Comparison of ENCODE assay signal across 22 mouse cellular contexts in genomic region chr4:128442791-128443190, GRCm38 (mm10).
DNase-seq lines count a peak whose midpoint lies in the region; ATAC-seq and TF ChIP-seq lines count a peak whose summit lies in the region.
"Had no signal": no experiment of that assay in that cellular context is flagged by ENCODE, and none has a peak within 500 bp of the region (broad histone marks: within the 10 kb centered on the region; RNA-seq: fewer than 3 reads in every experiment).

No protein-coding gene starts in this region.

- no peak overlapping the region for H3K9ac ChIP-seq in forebrain, embryonic 15.5 days (replicated peaks)
- H3K9ac ChIP-seq in forebrain, postnatal 0 days, result no peak overlapping the region
- H3K9ac ChIP-seq: heart, embryonic 12.5 days; heart, embryonic 15.5 days; hindbrain, embryonic 13.5 days; intestine, embryonic 15.5 days had no signal

- 67% methylated on average over 8 of the region's 8 CpGs for WGBS in cerebellum, adult 2 months
- 68% methylated on average over 8 of the region's 8 CpGs for WGBS in forebrain, embryonic 15.5 days
- 89% methylated on average over 8 of the region's 8 CpGs for WGBS in forebrain, embryonic 10.5 days
- 59% methylated on average over 8 of the region's 8 CpGs for WGBS in forebrain, postnatal 0 days

- no peaks in the 10 kb centered on the region for H3K36me3 ChIP-seq in forebrain, embryonic 15.5 days
- no peaks in the 10 kb centered on the region for H3K36me3 ChIP-seq in forebrain, embryonic 10.5 days (replicated peaks)
- H3K36me3 ChIP-seq in forebrain, postnatal 0 days (ENCODE audit: insufficient read depth), result peaks cover 3% of the 10 kb centered on the region; the same call in 1 of the 2 replicates
- H3K36me3 ChIP-seq: heart, embryonic 12.5 days; heart, embryonic 15.5 days; hindbrain, embryonic 10.5 days; intestine, embryonic 15.5 days had no signal

- TF ChIP-seq POLR2A in cerebellum, adult 2 months (IDR thresholded peaks at IDR 0.05; ENCODE audit: borderline replicate concordance, insufficient read depth, low read length), result no peak

- no peaks in the 10 kb centered on the region for H3K9me3 ChIP-seq in forebrain, embryonic 15.5 days
- no peaks in the 10 kb centered on the region for H3K9me3 ChIP-seq in forebrain, embryonic 10.5 days
- H3K9me3 ChIP-seq in forebrain, postnatal 0 days (ENCODE audit: low read length), result no peaks in the 10 kb centered on the region
- H3K9me3 ChIP-seq: heart, embryonic 12.5 days; heart, embryonic 15.5 days; hindbrain, embryonic 10.5 days; hindbrain, embryonic 13.5 days; intestine, embryonic 15.5 days had no signal

- H3K4me3 ChIP-seq in cerebellum, adult 2 months (replicated peaks; ENCODE audit: insufficient read depth, low read depth, low read length), result no peak overlapping the region
- no peak overlapping the region for H3K4me3 ChIP-seq in forebrain, embryonic 15.5 days
- H3K4me3 ChIP-seq in forebrain, embryonic 10.5 days, result no peak overlapping the region
- H3K4me3 ChIP-seq in forebrain, postnatal 0 days (ENCODE audit: low read depth, low read length), result no peak overlapping the region
- H3K4me3 ChIP-seq: heart, embryonic 12.5 days; heart, embryonic 15.5 days; hindbrain, embryonic 10.5 days; hindbrain, embryonic 13.5 days; intestine, embryonic 15.5 days had no signal

- TF ChIP-seq CTCF in cerebellum, adult 2 months (IDR thresholded peaks at IDR 0.05; ENCODE audit: borderline replicate concordance, insufficient read depth, low read depth, low read length), result no peak
- TF ChIP-seq CTCF in forebrain, postnatal 0 days (IDR thresholded peaks at IDR 0.05; ENCODE audit: low read depth), result no peak

- H3K27me3 ChIP-seq in cerebellum, adult 2 months (ENCODE audit: control insufficient read depth, insufficient read depth, low read length), result no peaks in the 10 kb centered on the region
- no peaks in the 10 kb centered on the region for H3K27me3 ChIP-seq in forebrain, embryonic 15.5 days
- H3K27me3 ChIP-seq in forebrain, embryonic 10.5 days (ENCODE audit: poor library complexity, severe bottlenecking), result no peaks in the 10 kb centered on the region
- H3K27me3 ChIP-seq in forebrain, postnatal 0 days (ENCODE audit: insufficient read depth, low read length), result no peaks in the 10 kb centered on the region
- H3K27me3 ChIP-seq: heart, embryonic 15.5 days; hindbrain, embryonic 13.5 days; intestine, embryonic 15.5 days had no signal

- no peak overlapping the region for H3K4me2 ChIP-seq in forebrain, embryonic 15.5 days (replicated peaks)
- H3K4me2 ChIP-seq in forebrain, postnatal 0 days (ENCODE audit: low read depth), result no peak overlapping the region
- H3K4me2 ChIP-seq: heart, embryonic 12.5 days; heart, embryonic 15.5 days; hindbrain, embryonic 13.5 days; intestine, embryonic 15.5 days had no signal

- no peaks in the 10 kb centered on the region for H3K4me1 ChIP-seq in cerebellum, adult 2 months (ENCODE audit: control insufficient read depth, insufficient read depth, low read length)
- H3K4me1 ChIP-seq in forebrain, embryonic 15.5 days, result peaks cover 38% of the 10 kb centered on the region
- 0 out of 2 replicates have a peak, but pooled peaks cover 3% of the 10 kb centered on the region for H3K4me1 ChIP-seq in forebrain, embryonic 10.5 days
- peaks cover 8% of the 10 kb centered on the region; the same call in 1 of the 2 replicates for H3K4me1 ChIP-seq in forebrain, postnatal 0 days (ENCODE audit: insufficient read depth)
- H3K4me1 ChIP-seq: heart, embryonic 15.5 days; intestine, embryonic 15.5 days had no signal

- peak; percentile 71 for ATAC-seq in forebrain, embryonic 15.5 days (replicated peaks)
- peak; percentile 60; the same call in 1 of the 2 replicates for ATAC-seq in forebrain, postnatal 0 days
- ATAC-seq: activated CD4-positive, CD25-positive, alpha-beta regulatory T cell, adult 4 months; hindbrain, embryonic 16.5 days; intestine, embryonic 15.5 days had no signal

- DNase-seq in cerebellum, postnatal 10 days, result peak; percentile 59 to 64
- no peak for DNase-seq in cerebellum, adult 2 months
- DNase-seq in forebrain, embryonic 10.5 days (ENCODE audit: extremely low spot score, low spot score), result no peak
- DNase-seq in brain, adult 2 months (ENCODE audit: low read depth, low spot score), result peak; percentile 59
- peak; percentile 59 for DNase-seq in forebrain, postnatal 0 days
- no peak for DNase-seq in right cerebral cortex, postnatal 10 days (ENCODE audit: low spot score in 2 of 2)
- DNase-seq: adrenal gland, adult 8-10 months; adrenal gland, postnatal 25 days; cerebellum, adult 11 months; cerebellum, adult 8-10 months; gastrocnemius, postnatal 25 days; heart, adult 18-20 months; heart, postnatal 10 days; heart, postnatal 36 days had no signal

- H3K27ac ChIP-seq in cerebellum, adult 2 months (ENCODE audit: insufficient read depth, low read length), result no peak overlapping the region
- H3K27ac ChIP-seq in forebrain, embryonic 15.5 days (replicated peaks), result peak overlapping the region; percentile 62
- H3K27ac ChIP-seq in forebrain, embryonic 10.5 days, result no peak overlapping the region
- 0 out of 2 replicates have a peak overlapping the region, but pooled peaks have one; percentile 5 for H3K27ac ChIP-seq in forebrain, postnatal 0 days (ENCODE audit: low read depth, low read length)
- H3K27ac ChIP-seq: heart, embryonic 15.5 days; hindbrain, embryonic 10.5 days; hindbrain, embryonic 13.5 days; intestine, embryonic 15.5 days had no signal

Comparison
In these comparisons a context has a peak if more than half of its experiments do, and no peak if none do; other contexts are left out.
1. DNase-seq: peak in cerebellum, postnatal 10 days (2 of 2), brain, adult 2 months (single experiment) and forebrain, postnatal 0 days (single experiment); none in cerebellum, adult 2 months (0 of 2), forebrain, embryonic 10.5 days (single experiment) and right cerebral cortex, postnatal 10 days (0 of 2).
2. H3K27ac ChIP-seq: peak in forebrain, embryonic 15.5 days (single experiment) and forebrain, postnatal 0 days (single experiment); none in cerebellum, adult 2 months (single experiment) and forebrain, embryonic 10.5 days (single experiment).